Mouse (Mus musculus): ENCODE measurements around the gene Eif5b.
"Not testable (repeated sequence)": the region's sequence is repeated elsewhere in the genome, so short reads cannot be mapped to it uniquely, and the experiment has no call there.

Eif5b gene

DNA sequence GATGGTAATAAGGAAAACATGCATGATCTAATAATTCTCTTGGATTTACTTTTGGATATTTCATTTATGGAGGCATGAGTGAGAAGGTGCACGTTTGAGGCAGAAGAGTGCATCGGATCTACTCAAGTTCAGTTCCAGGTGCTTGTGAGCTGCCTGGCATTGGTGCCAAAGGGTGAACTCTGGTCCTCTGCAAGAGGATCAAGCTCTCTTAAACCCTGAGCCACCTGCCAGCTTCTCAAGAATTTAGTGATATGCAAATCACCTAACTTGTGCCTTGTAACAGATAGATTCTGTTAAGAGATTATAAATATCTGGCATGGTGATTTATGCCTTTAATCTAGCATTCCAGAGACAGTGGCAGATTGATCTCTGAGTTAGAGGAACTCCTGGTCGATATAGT, 5.2 kb downstream of the Eif5b start:
- no peak for DNase-seq (ENCODE audit: low spot score in 2 of 2)

DNA sequence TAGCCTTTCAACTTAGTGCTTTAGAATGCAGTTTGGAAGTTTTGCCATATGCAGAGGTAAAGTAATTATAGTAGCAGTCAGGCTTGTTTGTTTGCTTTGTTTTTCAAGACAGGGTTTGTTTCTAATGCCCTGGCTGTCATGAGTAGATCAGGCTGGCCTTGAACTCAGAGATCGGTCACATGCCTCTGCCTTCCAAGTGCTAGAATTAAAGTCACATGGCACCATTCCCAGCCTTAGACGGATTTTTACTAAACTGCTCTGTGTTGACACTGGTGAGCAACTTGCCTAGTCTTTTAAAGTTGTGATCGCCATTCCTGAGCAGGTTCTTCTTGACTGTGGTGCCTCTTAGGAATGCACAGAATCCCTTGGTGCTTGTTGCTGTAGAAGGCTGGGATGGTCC, 8.9 kb downstream of the Eif5b start:
- no peak for DNase-seq (ENCODE audit: low spot score in 2 of 2)

- no peak for DNase-seq (ENCODE audit: low spot score in 2 of 2)
These were observed 13.8 kb downstream of the Eif5b start for GRCm38 (mm10) chr1:38011647-38012046.

DNA sequence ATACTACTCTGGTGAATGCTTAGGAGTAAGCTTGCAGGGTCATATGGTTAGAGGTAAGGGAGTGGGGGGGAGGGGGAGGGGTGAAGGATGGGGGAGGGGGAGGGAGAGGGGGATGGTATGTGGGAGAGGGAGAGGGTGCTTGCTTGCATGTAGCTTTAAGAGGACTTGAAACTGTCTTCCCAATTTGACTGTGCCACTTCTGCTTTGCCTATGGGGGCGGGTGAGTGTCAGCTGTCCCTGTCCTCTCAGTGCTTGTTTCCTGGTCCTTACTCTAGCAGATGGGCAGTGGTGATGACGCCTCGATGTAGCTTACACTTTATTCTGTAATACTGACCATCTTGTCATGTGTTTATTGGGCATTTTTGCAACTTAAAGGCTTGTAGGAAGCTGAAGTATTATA, 14.3 kb downstream of the Eif5b start:
- DNase-seq (ENCODE audit: low spot score in 2 of 2), result no peak

DNA sequence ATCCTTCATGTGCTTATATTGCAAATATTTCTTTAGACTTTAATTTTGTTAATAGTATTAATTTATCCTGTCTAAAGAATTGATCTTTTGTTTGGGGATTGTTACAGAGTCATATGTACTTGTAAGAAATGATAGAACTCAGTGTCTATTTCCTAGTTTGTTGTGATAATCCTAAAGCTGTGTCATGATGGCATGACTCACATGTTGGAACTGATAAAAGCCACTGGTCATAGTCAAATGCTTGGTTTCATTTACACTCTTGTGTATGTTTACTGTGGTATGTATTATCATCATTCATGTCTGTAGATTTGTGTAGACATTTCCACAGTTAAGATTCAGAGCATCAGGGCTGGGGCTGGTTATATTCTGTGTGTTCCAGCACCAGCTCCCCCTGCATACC, 14.7 kb downstream of the Eif5b start:
- DNase-seq (ENCODE audit: low spot score in 2 of 2), result no peak

DNA sequence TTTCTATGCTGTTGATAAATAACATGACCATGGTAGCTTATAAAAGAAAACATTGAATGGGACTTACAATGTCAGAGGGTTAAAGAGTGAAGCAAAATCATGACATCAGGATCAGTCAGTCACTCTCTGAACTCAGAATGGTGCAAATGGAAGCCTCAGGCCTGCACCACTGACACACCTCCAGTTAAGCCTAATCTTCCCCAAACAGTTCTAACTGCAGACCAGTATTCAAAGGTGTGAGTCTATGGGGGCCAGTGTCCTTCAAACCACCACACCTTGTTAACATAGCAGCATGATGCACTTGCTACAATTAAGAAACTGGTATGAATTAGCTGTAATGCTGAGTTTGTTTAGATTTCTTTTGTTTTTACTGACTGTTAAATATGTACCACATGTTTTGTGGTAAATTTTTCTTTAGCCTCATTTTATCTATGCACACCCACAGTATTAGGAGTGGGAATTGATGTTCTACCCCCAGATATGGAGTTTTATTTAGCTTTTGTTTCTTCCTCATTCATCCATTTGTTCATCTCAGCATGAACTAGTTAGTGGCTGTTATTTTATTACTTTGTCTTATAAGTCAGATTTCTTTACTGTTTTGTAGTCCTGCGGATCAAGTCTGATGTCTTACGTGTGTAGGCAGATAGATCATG, 16.9 kb downstream of the Eif5b start:
- no peak for DNase-seq (ENCODE audit: low spot score in 2 of 2)

DNA sequence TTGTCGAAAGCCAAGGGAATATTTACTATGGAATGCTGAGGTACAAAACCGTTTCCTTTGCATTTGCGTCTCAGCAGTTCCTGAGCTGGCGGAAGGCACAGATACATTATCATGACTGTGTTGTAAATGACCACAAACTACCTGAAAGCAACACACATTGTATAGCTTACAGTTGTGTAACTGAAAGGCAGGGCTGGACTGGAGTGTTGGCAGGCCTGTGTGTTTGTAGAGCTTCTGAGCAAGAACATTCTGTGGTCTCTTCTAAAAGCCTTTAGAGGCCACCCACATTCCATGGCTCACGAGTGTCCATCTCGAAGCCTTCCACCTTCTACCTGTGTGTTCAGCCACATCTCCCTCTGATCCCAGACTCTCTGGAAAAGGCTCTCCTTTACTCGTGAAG, 29.5 kb downstream of the Eif5b start:
- DNase-seq (ENCODE audit: low spot score in 2 of 2), result no peak

- DNase-seq (ENCODE audit: low spot score in 2 of 2), result no peak
These were observed 33.6 kb downstream of the Eif5b start for GRCm38 (mm10) chr1:38031391-38031790.

DNA sequence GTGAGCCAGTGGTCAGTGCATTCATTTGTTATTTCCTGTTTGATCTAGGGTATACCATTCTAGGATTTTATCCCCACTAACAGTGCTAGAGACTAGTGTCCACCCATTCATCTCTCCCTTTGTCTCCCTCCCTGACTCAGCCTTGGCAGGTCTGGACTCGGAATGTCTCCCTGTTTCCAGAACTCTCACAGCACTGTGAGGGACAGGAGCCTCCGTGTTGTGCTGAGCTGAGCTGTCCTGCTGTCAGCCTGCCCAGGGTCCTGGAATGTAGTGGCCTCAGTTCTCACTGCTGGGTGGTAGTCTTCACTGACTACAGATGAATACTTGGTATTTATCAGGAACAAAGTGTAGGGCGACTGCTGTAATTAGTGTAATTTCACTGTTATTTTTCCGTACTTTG, 37.7 kb downstream of the Eif5b start:
- no peak for DNase-seq (ENCODE audit: low spot score in 2 of 2)

DNA sequence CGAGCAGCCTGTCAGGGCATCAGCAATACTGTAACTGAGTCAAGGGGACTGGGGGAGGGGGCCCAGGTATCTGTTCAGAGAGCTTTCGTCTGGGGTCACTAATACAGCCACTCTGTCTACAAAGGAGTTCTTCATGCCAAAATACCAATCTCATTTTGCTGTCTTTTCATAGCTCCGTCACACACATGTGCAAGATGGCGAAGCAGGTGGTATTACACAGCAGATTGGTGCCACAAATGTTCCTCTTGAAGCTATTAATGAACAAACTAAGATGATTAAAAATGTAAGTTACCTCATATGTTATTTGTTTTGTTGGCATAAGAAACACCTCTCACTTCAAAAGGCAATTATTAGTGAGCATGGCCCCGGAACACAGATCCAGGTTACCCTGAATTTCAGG, 39.6 kb downstream of the Eif5b start:
- no peak for DNase-seq (ENCODE audit: low spot score in 2 of 2)

- DNase-seq (ENCODE audit: low spot score in 2 of 2), result no peak
These were observed 41.1 kb downstream of the Eif5b start for GRCm38 (mm10) chr1:38038898-38039297.

DNA sequence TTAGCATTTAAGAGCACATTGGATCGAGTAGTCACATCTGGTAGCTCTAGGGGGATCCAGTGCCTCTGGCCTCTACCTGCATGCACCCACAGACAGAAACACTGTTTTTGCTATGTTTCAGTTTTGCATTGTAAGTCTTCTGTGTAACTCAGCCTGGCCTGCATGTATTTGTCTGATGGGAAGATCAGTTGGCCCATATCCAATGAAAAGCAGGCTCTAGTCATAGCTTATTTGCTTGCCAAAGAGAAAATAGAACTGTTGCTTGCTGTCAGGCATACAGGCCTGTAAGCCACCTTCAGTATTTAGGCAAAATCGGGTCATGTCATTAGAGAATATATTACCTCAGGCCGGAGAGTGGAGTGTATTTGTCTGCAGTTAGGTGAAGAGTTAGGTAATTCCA, 50.3 kb downstream of the Eif5b start:
- no peak for DNase-seq (ENCODE audit: low spot score in 2 of 2)

DNA sequence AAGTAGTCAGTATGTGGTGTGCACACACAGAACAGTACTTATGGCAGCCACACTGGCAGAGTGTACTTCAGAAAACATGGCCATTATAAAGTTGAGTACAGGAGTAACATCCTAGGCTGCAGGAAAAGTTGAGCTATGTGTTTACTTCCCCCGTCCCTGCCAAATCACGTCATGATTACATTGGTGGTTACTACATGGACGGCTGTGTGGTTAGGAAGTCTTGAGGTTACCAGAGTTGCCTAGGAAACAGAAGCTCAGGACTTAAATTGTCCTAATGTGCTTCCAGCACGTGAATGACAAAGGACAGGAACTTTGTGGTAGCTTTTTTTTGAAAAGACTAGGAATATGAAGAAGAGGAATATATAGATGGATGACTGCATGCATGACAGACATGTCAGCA, 51.8 kb downstream of the Eif5b start:
- DNase-seq (ENCODE audit: low spot score in 2 of 2), result no peak

DNA sequence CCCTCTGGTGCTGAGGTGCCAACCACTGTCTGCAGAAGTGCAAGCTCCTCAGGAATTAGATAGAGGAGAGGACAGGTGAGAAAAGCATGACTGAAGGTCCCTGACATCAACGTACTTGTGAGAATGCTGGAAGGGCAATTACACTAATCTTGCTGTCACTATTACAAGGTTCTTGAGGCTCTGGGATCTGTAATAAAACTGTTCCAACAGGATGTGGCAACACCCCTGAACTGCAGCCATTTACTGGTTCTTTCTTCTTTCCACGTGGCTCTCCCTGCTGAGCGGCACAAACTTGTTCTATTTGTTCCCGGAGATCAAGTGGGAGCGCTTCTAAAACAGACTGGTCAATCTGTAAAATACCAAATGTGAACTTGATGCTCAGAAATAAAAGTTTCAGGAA, 57.4 kb downstream of the Eif5b start:
- no peak for DNase-seq (ENCODE audit: low spot score in 2 of 2)

GRCm38 (mm10) chr1:38058417-38058816, 60.6 kb downstream of the Eif5b start:
- no peak for DNase-seq (ENCODE audit: low spot score in 2 of 2)

DNA sequence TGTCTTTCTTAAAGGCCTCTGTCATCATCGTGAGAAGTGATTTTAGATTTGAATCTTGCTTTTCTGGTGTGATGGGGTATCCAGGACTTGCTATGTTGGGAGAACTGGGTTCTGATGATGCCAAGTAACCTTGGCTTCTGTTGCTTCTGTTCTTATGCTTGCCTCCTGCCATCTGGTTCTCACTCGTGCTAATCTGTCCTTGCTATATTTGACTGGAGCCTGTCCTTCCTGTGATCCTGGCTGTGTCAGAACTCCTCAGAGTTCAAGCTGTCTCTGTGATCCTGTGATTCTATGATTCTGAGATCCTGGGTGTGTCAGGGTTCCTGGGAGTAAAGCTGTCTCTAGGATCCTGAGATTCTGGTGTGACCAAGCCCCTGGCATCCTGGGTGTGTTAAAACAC, 64.3 kb downstream of the Eif5b start:
- not testable (repeated sequence) for DNase-seq (ENCODE audit: low spot score in 2 of 2)

DNA sequence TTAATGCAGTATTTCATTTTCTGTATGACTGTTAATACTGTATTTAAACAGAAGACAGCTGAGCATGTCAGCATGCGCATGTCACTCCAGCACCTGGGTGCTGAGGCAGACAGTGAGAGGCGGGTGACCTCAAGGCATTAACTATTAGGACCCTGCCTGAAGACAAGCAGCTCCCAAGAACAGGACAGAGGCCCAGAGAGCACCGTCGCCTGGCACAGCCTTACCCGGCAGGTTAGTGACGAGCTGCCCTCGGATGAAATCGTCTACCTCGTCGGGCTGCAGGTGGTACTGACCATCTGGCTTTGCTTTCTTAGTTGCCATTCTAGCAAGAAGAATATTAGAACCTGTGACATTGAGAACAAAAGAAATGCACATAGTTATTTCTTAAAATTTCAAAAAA, 69.5 kb downstream of the Eif5b start:
- DNase-seq (ENCODE audit: low spot score in 2 of 2), result no peak

GRCm38 (mm10) chr1:38071326-38071725, 73.5 kb downstream of the Eif5b start:
- DNase-seq (ENCODE audit: low spot score in 2 of 2), result no peak

DNA sequence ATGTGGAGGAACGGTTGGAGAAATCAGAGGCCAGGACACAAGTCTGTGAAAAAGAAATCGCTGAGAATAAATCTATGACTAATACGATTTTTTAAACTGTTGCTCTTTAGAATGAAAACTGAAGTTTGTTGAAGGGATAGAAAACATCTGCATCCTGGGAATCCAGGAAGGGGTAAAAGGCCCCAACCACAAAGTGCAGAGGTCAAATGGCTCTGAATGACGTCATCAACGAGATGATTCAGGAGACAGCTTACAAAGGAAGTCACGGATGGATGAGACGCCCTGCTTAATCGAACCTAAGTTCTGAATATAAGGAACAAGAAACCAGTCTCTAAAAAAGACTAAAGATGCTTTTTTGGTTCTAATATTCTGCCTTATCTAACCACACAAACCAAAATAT, 83.5 kb downstream of the Eif5b start:
- no peak for DNase-seq (ENCODE audit: low spot score in 2 of 2)

DNA sequence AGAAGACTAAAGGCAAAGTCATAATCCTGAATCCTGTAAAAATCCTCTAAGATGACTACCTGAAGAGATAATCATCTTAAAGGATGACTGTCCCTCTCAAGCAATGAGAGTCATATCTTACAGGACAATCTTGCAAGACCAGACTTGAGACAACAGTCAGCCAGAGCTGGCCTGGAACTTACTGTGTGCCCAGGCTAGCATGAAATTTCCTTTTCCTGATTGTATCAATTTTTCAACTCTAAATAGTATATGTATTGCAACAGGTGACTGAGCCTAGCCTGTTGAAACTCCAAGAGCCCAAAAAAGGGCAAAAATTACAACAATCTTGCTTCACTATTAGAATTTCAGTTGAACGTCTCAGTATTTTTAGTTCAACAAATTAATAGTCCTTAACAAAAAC, 105.4 kb downstream of the Eif5b start:
- no peak for DNase-seq (ENCODE audit: low spot score in 2 of 2)

DNA sequence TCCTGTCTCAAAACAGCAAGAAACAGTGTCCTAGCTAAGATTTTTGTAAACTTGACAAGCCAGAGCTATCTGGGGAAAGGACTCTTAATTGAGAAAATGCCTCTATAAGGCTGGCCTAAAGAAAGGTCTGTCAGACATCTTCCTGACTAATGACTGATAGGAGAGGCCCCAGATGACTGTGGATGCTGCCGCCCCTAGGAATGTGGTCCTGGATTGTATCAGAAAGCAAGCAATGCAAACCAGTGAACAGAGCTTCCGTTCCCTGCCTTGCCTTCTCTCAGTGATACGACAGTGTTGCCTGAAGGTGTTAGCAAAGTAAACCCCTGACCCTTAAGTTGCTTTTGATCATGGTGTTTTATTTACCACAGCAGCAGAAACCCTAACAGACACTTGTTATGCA, 106.0 kb downstream of the Eif5b start:
- DNase-seq (ENCODE audit: low spot score in 2 of 2), result no peak
